Mouse (Mus musculus) ovary, postnatal 14 days (tissue): ENCODE measurements around the gene Hal.

Experiments used
- DNase-seq: peaks from one replicate; pipeline ENCODE4 v3.0.0; 2022; ENCODE audit warnings: low spot score

The Hal gene

GRCm38 (mm10) chr10:93567066-93567465 lies 78.5 kb downstream of the Hal start:
- no peak for DNase-seq

- no peak for DNase-seq
Measured at GRCm38 (mm10) chr10:93567841-93568566, 79.4 kb downstream of the Hal start.

GRCm38 (mm10) chr10:93568671-93569070 lies 80.1 kb downstream of the Hal start:
- no peak for DNase-seq
